Mouse (Mus musculus): ENCODE results near the gene Trappc3. TPM values are rescaled to one million over a fixed set of nuclear protein-coding genes. Genes with fewer than 3 reads are reported as not detected.

The Trappc3 gene
- total RNA-seq, 2 experiments from 2014 or later: 21.0 to 26.8 TPM

- peak; percentile 56 for DNase-seq (ENCODE audit: low spot score)
These were observed 15.9 kb downstream of the Trappc3 start for GRCm38 (mm10) chr4:126277906-126278564.

DNA sequence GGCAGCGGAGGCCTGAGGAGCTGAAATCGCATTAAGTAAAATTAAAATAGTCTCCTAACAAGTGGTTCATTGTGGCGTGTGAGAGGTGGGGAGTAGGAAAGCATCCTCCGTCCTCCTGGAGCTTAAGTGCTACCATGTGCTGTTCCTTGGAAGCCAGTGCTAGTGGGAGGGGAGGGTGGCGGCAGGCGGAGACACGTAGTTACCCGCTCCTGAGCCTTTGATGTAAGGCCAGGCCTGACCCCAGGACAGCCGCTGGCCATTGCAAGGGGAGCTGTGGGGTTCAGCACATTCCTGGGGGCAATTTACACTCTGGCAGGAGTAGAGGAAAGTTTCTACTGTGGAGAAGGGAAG, 16.4 kb downstream of the Trappc3 start:
- DNase-seq (ENCODE audit: low spot score): no peak

GRCm38 (mm10) chr4:126278961-126279360, 16.8 kb downstream of the Trappc3 start:
- DNase-seq (ENCODE audit: low spot score): no peak

DNA sequence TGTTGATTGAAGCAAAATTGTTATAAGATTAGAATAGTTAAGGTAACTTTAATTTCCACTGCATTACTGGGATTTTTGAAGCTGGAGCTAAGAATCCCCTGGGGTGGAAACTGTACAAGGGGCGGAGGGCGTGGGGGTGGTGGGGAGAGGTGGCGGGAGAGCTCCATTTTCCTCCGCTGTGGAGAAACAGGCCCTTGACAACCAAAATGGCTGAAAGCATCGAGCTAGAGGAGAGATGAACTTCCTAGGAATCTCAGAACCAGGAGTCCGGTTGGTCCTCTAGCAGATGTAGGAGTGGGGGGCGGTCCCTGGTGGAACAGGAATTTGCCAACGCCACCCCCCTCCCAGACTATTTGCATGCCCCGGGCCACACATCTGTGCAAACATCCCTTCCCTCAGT, 19.6 kb downstream of the Trappc3 start:
- no peak for DNase-seq (ENCODE audit: low spot score)

DNA sequence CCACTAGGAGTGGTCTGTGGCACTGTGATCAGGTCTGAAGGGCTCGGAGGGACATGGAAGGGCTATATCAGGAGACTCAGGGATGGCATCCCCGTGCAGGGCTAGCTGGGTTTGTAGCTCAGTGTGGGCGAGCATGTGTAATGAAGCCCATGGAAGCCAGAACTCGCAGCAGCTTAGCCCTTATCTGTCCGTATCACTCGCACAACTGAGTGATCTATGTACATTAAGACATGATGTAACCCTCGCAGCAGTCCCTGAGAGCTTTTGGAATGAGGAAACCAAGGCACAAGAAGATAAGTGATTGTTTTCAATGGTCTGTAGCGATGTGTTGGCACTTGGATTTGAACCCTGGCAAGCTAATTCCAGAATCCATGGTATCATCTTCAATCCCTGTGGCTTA, 21.5 kb downstream of the Trappc3 start:
- DNase-seq (ENCODE audit: low spot score): no peak

DNA sequence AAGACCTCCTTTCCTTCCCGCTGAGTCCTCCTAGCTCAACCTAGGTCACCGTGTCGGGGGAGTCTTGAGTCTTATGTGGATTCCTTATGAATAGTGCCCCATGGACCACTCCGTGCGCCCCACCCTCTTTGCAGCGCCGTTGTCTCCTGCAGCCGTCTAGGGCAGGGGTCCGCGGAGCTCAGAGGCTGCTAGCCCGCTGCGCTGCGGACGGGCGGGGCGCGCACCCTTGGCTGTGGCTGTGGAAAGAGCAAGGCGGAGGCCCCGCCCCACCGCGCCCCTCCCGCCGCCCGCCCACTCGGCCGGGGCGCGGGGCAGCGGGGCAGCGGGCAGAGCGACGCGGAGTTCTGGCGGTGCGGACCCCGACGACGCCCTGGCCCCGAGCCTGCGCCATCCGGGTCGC, 24.4 kb downstream of the Trappc3 start, which contains the start of gene Col8a2:
Gene Col8a2 (plus strand): TSS at position 302 of the 400 bp plus-strand sequence.
- no peak for DNase-seq (ENCODE audit: low spot score)

DNA sequence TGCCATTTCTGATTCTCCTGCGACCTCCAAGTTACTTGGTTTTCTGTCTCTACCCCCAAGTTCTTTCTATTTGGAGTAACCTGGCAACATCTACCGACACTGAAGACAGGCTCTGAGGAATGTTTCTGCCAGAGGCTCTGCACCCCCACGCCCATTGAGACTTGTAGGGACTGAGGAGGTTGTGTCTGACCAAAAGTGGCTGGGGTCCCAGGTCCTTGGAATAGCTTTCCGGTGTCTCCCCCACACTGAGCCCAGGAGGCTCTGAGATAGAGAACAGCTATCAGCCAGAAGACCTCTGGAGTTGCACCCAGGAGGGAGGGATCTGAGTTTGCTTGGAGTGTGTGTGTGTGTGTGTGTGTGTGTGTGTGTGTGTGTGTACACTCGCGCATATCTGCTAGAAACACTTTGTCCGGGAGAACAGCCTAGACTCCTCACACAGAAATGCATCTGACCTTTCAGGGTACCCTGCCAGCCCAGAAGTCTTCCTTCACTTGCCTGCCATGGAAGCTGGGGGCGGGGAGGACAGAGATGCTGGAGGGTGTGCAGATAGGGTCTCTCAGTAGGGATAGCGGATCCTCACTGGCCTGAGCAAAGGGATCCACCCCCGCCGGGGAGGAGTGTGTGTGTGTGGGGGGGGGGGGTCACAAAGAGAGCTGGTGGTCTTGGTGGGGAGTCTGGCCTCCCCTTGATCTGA, 25.3 kb downstream of the Trappc3 start:
- no peak for DNase-seq (ENCODE audit: low spot score)

GRCm38 (mm10) chr4:126288085-126288666, 26.1 kb downstream of the Trappc3 start:
- no peak for DNase-seq (ENCODE audit: low spot score)

GRCm38 (mm10) chr4:126290314-126290713, 28.2 kb downstream of the Trappc3 start:
- no peak for DNase-seq (ENCODE audit: low spot score)

DNA sequence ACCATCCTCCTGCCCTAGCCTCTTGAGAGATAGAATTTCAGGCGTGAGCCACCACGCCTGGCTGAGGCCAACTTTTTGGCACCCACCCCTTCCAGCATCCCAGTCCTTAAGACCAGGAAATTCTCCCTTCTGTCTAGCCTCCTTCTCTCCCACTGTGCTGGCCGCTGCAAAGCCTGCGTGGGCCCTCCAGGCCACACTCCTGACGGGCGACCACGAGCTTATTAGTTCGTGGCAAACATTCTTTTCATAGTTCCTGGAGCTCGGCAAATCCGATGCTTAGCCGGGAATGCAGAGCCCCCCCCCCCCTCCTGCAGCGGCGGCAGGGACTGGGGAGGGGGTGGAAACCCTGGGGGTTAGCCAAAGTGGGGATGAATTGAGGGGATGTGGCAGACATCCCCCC, 29.1 kb downstream of the Trappc3 start:
- DNase-seq (ENCODE audit: low spot score): no peak

DNA sequence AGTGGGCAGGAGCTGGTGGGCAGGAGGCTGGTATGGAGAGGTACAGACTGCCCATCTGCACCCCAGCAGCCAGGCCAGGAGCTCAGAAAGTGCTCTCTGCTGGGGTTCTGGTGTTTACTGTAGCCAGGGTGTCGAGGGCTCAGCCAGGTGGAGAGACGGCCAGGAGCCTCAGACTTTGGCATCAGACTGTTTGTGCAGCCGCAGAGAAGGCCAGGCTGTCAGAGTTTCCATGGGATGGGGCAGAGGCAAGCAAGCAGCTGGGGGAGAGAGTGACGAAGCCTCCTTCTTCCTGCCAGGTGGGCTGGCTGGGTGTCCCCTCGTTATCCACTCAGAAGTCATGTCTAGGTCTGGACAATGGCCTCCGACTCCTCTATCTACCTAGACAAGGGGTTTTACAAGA, 33.0 kb downstream of the Trappc3 start:
- DNase-seq (ENCODE audit: low spot score): no peak

DNA sequence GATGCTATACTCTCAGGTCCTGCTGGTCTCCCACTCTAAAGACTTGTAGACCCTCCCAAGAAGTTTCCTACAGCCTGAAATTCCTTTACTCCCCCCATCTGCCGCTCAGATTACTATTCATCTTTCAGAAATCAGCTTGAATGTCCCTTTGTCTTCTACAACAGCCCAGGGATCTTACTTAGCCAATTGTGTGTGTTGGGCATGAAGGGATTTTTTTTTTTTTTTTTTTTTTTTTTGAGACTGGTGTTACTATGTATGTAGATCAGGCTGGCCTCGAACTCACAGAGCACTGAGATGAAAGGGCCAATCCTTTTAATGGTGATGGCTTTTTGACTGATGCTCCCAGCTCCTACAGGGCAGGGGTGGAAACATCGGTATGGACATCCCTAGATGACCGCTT, 33.8 kb downstream of the Trappc3 start:
- no peak for DNase-seq (ENCODE audit: low spot score)

DNA sequence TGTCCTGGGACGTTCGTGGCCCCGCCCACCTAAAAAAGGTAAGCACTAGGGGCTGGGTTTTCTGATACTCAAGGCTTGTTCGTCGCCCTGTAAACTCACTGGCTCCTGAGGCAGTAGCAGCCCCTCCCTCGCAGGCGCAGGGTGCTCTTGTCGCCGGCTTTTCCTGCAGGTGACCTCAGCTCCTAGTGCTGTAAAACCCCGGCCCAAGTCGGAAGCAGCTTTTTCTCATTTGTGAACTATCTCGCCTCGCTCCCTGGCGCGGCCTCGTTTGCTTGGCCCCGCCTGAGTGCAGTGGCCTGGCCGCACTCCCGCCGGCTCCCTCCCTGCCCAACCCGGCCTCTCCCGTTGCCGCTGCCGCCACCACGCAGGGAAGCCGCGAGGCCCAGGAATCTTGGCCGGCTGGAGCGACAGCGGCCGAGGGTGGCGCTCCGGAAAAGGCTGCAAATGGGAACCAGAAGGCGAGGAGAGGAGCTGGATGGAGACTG, 34.5 kb downstream of the Trappc3 start:
- DNase-seq (ENCODE audit: low spot score): peak; percentile 76

- no peak for DNase-seq (ENCODE audit: low spot score)
These were observed 38.9 kb downstream of the Trappc3 start for GRCm38 (mm10) chr4:126300916-126301583.

GRCm38 (mm10) chr4:126301584-126302309, 39.6 kb downstream of the Trappc3 start:
- DNase-seq (ENCODE audit: low spot score): no peak

DNA sequence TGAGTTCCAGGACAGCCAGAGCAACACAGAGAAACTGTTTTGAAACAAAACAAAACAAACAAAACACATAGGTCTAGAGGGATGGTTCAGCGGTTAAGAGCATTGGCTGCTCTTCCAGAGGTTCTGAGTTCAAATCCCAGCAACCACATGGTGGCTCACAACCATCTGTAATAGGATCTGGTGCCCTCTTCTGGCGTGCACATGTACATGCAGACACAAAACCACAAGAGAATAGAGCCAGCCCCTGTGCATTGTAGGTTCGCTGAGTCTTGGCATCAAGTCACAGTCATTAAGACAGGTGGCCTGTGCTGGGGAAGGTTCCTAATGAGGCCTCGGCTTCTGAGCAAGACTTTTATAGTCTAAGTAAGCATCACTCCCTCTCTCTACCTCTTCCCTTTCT, 41.8 kb downstream of the Trappc3 start:
- no peak for DNase-seq (ENCODE audit: low spot score)

GRCm38 (mm10) chr4:126305428-126305827, 43.3 kb downstream of the Trappc3 start:
- no peak for DNase-seq (ENCODE audit: low spot score)

GRCm38 (mm10) chr4:126306058-126306457, 43.9 kb downstream of the Trappc3 start:
- DNase-seq (ENCODE audit: low spot score): no peak

DNA sequence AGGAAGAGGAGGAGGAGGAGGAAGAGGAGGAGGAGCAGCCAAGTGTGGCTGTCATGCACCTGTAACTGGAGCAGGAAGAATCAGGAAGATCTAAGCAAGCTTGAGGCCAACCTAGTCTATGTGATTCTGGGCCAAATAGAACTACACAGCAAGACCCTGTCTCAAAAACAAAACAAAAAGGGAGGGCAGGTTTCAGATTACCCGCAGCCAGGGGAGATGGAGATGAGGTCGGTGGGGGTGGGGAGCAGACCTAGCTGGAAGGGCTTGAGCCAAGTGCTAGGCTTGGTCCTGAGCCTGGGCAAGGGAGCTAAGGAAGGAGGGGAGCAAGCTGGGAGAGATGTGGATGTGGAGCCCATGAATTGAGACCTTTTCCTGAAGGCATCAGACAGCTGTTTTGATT, 44.7 kb downstream of the Trappc3 start:
- DNase-seq (ENCODE audit: low spot score): no peak

DNA sequence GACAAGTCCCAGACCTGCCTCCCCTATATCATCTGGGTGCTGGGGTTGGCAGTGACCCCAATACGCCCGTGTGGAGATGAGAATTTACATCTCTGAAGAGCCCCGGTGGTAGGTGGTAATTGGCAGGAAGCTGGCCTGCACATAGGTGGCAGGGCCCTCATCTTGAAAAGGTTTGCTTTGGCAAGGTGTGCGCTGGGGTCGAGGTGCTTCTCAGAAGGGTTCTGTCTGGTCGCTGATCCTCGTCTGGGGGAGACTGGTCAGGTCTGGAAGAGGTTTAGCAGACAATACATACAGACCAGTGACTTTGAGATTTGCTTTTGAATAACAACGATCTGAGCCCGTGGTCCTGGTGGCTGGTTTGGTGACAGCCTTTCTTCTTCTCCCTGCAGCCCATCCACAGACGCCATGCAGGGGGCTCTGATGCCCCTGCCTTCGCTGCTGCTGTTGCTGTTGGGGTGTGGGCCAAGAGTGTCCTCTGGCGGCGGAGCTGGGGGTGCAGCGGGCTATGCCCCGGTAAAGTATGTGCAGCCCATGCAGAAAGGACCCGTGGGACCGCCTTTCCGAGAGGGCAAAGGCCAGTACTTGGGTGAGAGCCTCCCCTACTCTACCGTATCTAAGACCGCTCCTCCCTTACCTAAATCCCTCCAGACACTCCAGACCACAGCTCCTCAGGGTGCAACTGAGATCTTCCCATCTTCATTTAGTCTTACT, 47.2 kb downstream of the Trappc3 start:
- DNase-seq (ENCODE audit: low spot score): no peak

DNA sequence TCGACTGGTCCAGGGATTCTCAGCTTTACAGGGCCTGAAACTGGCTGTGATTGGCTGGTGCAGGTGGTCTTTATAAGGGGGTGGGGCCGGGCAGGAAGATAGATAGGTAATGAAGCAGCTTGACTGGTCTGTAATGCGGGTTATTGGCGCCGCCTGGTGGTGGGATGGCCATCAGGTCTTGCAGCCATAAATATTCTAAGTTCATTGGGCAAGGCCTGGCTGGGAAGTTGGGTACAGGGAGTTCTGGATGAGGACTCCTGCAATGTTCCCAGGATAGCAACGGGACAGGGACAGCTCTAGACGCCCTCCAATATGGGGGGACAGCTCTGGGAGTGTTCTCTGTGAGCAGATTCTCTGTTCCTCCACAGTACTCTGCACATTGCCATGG, 47.8 kb downstream of the Trappc3 start:
- DNase-seq (ENCODE audit: low spot score): peak; percentile 91
